Mouse (Mus musculus) stomach, postnatal 0 days (tissue): ENCODE measurements at regions not wholly inside any gene's neighbourhood (a gene's known extent, or its start where the extent isn't known, plus 50 kb on each side); places are given as distances from the start of the nearest gene placed in this dataset.
A peak's percentile ranks its signal among the peaks of the same experiment; 100 is the strongest.
"Not testable (repeated sequence)": the region's sequence is repeated elsewhere in the genome, so short reads cannot be mapped to it uniquely, and the experiment has no call there.

Source experiments
- ATAC-seq: fragments of 200-750 bp; cut with Nextera tagmentation; 2 replicates; pipeline ENCODE4 v1.8.0; 2017; ENCODE audit not compliant: low FRiP score, low TSS enrichment
- DNase-seq: peaks from one replicate; pipeline ENCODE4 v3.0.0-alpha.2; 2016; ENCODE audit warnings: low spot score
- H3K27ac ChIP-seq: fragments of 300-500 bp; sonication (generic); replicated peaks from 2 replicates; pipeline ENCODE4 v1.5.1; 2014; ENCODE audit warnings: mild to moderate bottlenecking, control low read depth
- H3K27me3 ChIP-seq: fragments of 300-500 bp; sonication (generic); 2 replicates; pipeline ENCODE4 v1.6.1; 2014; ENCODE audit warnings: low read length; ENCODE audit not compliant: control insufficient read depth, insufficient read depth
- H3K36me3 ChIP-seq: fragments of 300-500 bp; sonication (generic); 2 replicates; pipeline ENCODE4 v1.6.1; 2014; ENCODE audit warnings: low read length, mixed read lengths; ENCODE audit not compliant: control insufficient read depth, insufficient read depth
- H3K4me1 ChIP-seq: fragments of 300-500 bp; sonication (generic); replicated peaks from 2 replicates; pipeline ENCODE4 v1.6.1; 2014; ENCODE audit warnings: antibody characterized with exemption; ENCODE audit not compliant: control insufficient read depth, insufficient read depth
- H3K4me2 ChIP-seq: fragments of 300-500 bp; sonication (generic); replicated peaks from 2 replicates; pipeline ENCODE4 v1.6.1; 2014; ENCODE audit warnings: low read depth, mild to moderate bottlenecking, control low read depth, moderate library complexity
- H3K4me3 ChIP-seq: fragments of 300-500 bp; sonication (generic); 2 replicates; pipeline ENCODE4 v1.5.1; 2014; ENCODE audit warnings: low read depth, low read length, control low read depth
- H3K9ac ChIP-seq: fragments of 300-500 bp; sonication (generic); 2 replicates; pipeline ENCODE4 v1.6.1; 2014; ENCODE audit warnings: mild to moderate bottlenecking, low read length, control low read depth, mixed read lengths
- H3K9me3 ChIP-seq: fragments of 300-500 bp; sonication (generic); 2 replicates; pipeline ENCODE4 v1.6.1; 2016; ENCODE audit warnings: low read length; ENCODE audit not compliant: control insufficient read depth
- CTCF ChIP-seq: IDR thresholded peaks from 2 replicates; pipeline ENCODE4 v1.5.1; 2016; ENCODE audit warnings: antibody characterized with exemption, low read depth, mild to moderate bottlenecking, moderate library complexity
- EP300 ChIP-seq: optimal IDR thresholded peaks from 2 replicates; pipeline ENCODE3; 2016; ENCODE audit warnings: antibody characterized with exemption
- WGBS: fragments of 180-500 bp; shearing (Covaris S2); extraction: QIAGEN DNeasy Blood & Tissue Kit; methylation state at CpG from one replicate; pipeline ENCODE4 v1.1.7; 2014; 5-methylcytosine and 5-hydroxymethylcytosine counted together

- H3K4me1 ChIP-seq: peaks cover under 1% of the 10 kb centered on the region
- WGBS: 52% methylated on average over 4 of the region's 4 CpGs
- no peak overlapping the region for H3K27ac ChIP-seq
- DNase-seq (no peak), ATAC-seq (no peak; the same call in 1 of the 2 replicates)
- TF ChIP-seq CTCF (no peak), EP300 (no peak)
- H3K36me3 ChIP-seq: no peaks in the 10 kb centered on the region
- H3K9me3 ChIP-seq: no peaks in the 10 kb centered on the region
- no peak overlapping the region for H3K4me2 ChIP-seq
- H3K4me3 ChIP-seq: no peak overlapping the region
- H3K27me3 ChIP-seq: no peaks in the 10 kb centered on the region
- no peak overlapping the region for H3K9ac ChIP-seq
These were observed 178.4 kb upstream of the Prok2 start for GRCm38 (mm10) chr6:99904607-99905006.

GRCm38 (mm10) chr6:99904044-99904443, 177.9 kb upstream of the Prok2 start:
- ATAC-seq, H3K4me3 ChIP-seq, H3K9me3 ChIP-seq, H3K9ac ChIP-seq, H3K36me3 ChIP-seq, H3K27me3 ChIP-seq, H3K27ac ChIP-seq, H3K4me1 ChIP-seq, H3K4me2 ChIP-seq: not testable (repeated sequence)
- peak; percentile 85 for TF ChIP-seq CTCF
- DNase-seq: peak; percentile 64

- no peaks in the 10 kb centered on the region for H3K27me3 ChIP-seq
- no peak overlapping the region for H3K27ac ChIP-seq
- no peak overlapping the region for H3K4me3 ChIP-seq
- H3K4me2 ChIP-seq: no peak overlapping the region
- ATAC-seq: no peak
- no peaks in the 10 kb centered on the region for H3K36me3 ChIP-seq
- DNase-seq: no peak
- H3K9ac ChIP-seq: no peak overlapping the region
- no peaks in the 10 kb centered on the region; the same call in 1 of the 2 replicates for H3K4me1 ChIP-seq
- no peak for TF ChIP-seq CTCF
- no peak for TF ChIP-seq EP300
- no peaks in the 10 kb centered on the region for H3K9me3 ChIP-seq
- 78% methylated on average over 3 of the region's 3 CpGs for WGBS
These were observed 175.4 kb upstream of the Prok2 start for GRCm38 (mm10) chr6:99901564-99901963.

GRCm38 (mm10) chr6:99901146-99901545, 175.0 kb upstream of the Prok2 start:
- Histone ChIP-seq H3K4me2 (no peak overlapping the region), H3K36me3 (no peaks in the 10 kb centered on the region), H3K9ac (no peak overlapping the region), H3K27me3 (no peaks in the 10 kb centered on the region), H3K9me3 (no peaks in the 10 kb centered on the region), H3K4me1 (no peaks in the 10 kb centered on the region; the same call in 1 of the 2 replicates), H3K4me3 (no peak overlapping the region), H3K27ac (no peak overlapping the region)
- DNase-seq (no peak), ATAC-seq (no peak)
- 85% methylated on average over 5 of the region's 5 CpGs for WGBS
- TF ChIP-seq EP300: no peak
- TF ChIP-seq CTCF: no peak

GRCm38 (mm10) chr6:99899704-99900103, 173.5 kb upstream of the Prok2 start:
- DNase-seq: no peak
- Histone ChIP-seq H3K36me3 (no peaks in the 10 kb centered on the region), H3K9ac (no peak overlapping the region), H3K4me3 (no peak overlapping the region), H3K4me2 (no peak overlapping the region), H3K4me1 (no peaks in the 10 kb centered on the region; the same call in 1 of the 2 replicates), H3K27me3 (no peaks in the 10 kb centered on the region), H3K9me3 (no peaks in the 10 kb centered on the region), H3K27ac (no peak overlapping the region)
- no peak for ATAC-seq
- TF ChIP-seq EP300: no peak
- no peak for TF ChIP-seq CTCF
- 90% methylated on average over 14 of the region's 14 CpGs for WGBS

GRCm38 (mm10) chr6:99898077-99898476, 171.9 kb upstream of the Prok2 start:
- Histone ChIP-seq H3K27ac (no peak overlapping the region), H3K4me3 (no peak overlapping the region), H3K4me2 (no peak overlapping the region), H3K4me1 (no peaks in the 10 kb centered on the region), H3K9me3 (no peaks in the 10 kb centered on the region), H3K36me3 (no peaks in the 10 kb centered on the region), H3K27me3 (no peaks in the 10 kb centered on the region), H3K9ac (no peak overlapping the region)
- 88% methylated on average over 2 of the region's 2 CpGs for WGBS
- ATAC-seq: no peak
- DNase-seq: no peak
- TF ChIP-seq EP300 (no peak), CTCF (no peak)
